Mouse (Mus musculus): ENCODE measurements at regions not wholly inside any gene's neighbourhood (a gene's known extent, or its start where the extent isn't known, plus 50 kb on each side); places are given as distances from the start of the nearest gene placed in this dataset.
A peak's percentile ranks its signal among the peaks of the same experiment; 100 is the strongest.

DNA sequence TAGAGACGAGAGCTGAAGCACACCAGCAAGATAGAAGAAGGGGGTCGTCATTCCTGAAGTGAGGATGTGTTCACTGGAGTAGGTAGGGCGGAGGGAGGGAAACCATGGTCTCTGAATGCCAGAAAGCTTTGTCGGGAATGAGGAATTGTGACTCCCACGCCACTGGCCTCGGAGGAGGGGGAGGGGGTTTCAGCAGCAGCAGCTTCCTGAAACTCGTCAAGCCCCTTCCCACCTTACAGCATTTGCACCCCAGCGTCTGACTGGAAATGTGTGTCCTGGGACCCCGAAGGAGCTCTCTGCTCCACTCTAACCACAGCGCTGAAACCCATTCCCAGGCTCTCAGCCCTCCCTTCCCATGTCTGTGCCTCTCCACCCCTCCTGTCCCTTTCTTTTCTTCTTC lies 342.8 kb upstream of the Adgrl2 start:
- ATAC-seq (ENCODE audit: poor library complexity, severe bottlenecking): no peak

DNA sequence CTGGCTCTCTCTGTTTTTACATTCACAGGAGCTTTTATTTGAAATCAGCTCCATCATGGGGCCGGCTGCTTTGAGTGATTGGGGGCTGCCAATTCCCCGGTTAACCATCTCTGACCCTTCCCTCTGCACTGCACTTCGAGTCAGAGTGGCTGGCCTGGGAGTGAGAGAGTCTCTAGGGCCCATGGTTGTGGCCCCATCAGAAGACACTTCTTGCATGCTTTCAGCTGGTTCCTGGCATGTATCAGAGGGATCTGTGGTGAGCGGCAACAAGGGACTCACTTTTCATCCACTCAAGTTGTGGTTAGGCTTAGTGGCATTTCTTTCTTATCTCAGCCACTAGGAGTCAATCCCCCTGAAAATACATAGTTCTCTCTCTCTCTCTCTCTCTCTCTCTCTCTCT lies 341.8 kb upstream of the Adgrl2 start:
- ATAC-seq (ENCODE audit: poor library complexity, severe bottlenecking): no peak

DNA sequence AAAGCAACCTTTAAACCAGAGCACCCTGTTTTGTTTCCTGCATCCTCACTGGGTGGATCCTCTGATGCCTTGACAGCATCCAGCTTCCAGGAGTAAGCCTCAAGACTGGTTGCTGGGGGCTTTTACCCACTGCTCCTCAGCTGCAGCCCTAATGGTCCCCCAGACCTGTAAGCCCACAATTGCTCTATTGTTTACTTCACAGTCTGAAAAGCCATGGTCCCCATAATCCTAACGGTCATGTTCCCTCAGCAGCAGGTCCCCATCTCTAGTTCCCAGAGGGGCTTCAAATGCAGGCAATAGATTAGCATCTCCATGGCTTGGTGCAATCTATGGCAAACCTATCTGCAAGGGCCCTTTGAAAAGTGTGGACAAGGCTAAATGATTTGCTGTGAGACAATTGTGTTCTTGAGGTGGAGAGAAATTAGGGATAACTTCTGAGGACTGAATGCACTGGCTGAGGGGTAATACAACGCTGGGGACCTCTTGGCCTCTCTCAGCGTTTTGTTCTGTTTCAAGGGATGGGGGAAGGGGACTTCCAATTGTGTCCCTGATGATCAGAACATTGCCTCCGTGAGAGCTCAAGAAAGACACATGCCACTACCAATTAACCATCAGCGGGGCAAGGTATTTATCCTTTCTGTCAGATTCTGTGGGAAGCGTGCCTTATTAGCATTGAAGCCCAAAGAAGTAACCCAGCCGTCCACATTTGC lies 341.1 kb upstream of the Adgrl2 start:
- ATAC-seq (ENCODE audit: poor library complexity, severe bottlenecking): no peak

DNA sequence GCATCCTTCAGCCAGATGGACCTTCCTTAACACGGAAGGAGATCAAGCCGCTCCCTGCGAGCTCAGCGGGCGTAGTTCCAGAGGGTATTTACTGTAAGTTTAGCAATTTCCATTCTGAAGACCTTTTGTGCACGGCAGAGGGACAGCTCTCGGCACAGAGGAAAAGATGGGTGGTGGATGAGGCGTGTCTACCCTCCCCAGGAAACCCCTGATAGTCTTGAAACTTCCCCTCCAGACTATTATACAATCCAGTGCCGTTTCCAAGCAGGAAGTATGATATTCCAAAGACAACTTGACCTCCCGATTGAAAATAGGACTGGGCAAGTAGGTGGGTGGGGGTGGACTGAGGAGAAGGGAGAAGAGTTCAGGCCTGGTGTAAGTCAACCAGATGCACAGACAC lies 340.4 kb upstream of the Adgrl2 start:
- ATAC-seq (ENCODE audit: poor library complexity, severe bottlenecking): no peak

DNA sequence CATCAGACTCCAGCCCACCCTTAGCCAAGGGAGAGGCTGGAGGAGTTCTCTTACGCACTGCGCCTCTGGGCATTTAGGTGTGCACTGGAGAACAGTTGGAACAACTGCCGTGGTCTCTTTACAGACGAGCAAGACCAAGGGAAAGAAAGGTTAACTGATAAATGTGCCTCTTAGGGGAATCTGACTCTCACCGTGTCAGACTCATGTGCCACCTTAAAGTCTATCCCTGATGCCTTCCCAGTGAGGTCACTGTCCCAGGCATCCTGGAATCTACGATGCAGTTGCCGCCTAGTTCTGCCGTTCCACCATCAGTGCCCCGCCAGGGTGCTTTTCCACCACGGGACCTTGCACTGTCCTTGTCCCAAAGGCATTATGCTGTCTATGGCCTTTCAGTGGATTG lies 339.7 kb upstream of the Adgrl2 start:
- no peak for ATAC-seq (ENCODE audit: poor library complexity, severe bottlenecking)

DNA sequence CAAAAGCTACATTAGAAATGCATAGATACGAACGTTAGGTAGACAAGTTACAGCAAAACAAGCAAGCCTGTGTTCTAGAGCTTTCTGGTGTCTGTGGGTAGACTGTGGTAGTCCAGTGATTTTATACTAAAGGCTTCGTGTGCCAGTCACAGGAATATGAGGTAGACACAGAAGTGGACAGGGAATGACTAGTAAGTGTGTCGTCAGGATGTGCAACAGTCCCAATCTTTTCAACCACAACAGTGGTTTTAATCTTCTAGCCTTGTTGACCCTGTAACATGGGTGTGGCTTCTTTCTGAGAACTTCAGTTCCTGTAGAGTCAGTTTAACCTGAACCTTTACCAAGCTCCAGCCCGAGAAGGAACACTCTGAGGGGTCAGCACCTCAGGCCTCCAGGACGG lies 339.3 kb upstream of the Adgrl2 start:
- peak; percentile 30 for ATAC-seq (ENCODE audit: poor library complexity, severe bottlenecking)

DNA sequence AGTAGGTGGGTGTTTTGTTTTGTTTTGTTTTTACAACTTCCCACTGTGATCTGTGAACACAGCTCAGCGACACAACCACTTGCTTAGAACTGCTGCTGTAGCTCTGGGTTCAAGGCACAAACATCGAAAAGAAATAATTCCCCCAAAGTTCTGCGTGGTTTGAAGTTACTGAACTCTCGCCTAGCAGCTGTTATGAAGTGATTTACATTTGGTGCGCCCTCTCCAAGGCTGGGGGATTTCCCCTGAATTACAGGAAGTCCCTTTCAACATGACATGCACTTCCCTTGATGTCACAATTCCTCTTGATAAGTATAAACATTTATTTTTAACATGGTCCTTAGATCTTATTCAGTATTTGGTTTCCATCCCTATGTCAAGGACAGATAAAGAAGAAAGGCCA lies 336.3 kb upstream of the Adgrl2 start:
- ATAC-seq (ENCODE audit: poor library complexity, severe bottlenecking): peak; percentile 89

DNA sequence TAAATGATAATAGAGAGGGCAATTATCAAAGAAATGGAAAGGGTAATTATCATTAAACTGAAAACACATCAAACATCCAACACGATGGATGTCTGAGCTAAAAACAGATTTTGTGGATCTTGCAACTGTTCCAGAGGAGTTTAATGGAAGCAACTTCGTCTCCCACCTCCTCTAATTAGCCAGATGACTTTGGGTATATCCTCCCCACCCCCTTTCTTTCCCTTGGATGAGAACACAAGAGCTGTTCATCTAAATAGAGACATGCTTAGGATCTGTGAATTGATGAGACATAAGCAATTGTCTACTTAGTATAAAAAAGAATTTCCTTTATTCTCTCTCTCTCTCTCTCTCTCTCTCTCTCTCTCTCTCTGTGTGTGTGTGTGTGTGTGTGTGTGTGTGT lies 333.7 kb upstream of the Adgrl2 start:
- no peak for ATAC-seq (ENCODE audit: poor library complexity, severe bottlenecking)

DNA sequence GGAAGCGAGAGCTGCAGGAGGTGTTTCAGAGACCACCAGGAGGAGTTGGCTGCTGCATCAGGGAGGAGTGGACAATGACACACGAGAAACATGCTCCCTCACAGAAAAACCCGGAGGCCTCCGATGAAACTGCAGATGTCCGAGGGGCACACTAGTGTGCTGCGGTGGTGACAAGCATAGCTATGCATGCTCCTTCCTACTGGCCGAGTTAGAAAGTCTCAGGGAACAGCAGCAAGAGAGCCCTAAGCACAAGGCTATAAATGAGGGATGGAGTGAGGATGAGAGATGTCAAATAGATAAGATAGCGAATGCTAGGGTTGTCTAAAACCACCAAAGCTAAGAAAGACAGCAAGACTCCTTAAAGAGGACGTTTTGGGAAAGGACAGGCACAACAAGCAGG lies 328.4 kb upstream of the Adgrl2 start:
- ATAC-seq (ENCODE audit: poor library complexity, severe bottlenecking): no peak

DNA sequence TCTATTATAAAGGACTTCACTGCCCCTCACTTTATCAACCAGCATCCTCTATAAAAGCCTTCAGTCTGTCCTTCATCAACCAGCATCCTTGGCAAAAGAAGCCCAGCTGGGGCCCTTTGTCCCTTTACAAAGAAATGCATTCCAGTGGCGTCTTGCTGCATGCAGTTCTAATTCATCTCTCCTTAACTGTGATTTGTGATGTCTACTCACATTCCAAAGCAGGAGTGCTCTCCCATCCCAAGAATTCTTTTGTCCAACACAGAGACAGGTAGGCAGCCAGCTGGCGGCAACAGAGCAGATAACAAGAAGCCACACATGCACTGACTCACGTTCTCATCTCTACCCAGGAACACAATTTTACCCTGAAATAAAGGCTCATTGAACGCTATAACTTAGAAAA lies 323.9 kb upstream of the Adgrl2 start:
- ATAC-seq (ENCODE audit: poor library complexity, severe bottlenecking): no peak

DNA sequence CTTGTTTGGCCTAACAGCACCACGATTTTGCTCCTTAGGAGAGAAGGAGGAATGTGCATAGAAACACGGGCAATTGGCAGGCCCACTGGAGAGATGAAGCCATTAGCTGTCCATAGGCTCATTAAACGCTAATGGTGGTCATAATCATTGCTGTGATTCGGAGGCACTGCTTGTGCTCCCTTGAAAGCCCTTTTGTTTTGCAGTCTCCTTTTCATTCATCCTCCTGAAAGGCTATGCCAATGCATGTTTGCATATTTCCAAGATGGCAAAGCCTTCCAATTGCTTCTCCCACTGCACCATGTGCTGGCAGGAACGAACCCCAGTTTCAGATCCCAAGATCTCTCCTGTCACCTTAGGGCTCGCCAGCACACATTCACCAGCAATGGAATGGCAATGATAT lies 322.9 kb upstream of the Adgrl2 start:
- ATAC-seq (ENCODE audit: poor library complexity, severe bottlenecking): no peak

DNA sequence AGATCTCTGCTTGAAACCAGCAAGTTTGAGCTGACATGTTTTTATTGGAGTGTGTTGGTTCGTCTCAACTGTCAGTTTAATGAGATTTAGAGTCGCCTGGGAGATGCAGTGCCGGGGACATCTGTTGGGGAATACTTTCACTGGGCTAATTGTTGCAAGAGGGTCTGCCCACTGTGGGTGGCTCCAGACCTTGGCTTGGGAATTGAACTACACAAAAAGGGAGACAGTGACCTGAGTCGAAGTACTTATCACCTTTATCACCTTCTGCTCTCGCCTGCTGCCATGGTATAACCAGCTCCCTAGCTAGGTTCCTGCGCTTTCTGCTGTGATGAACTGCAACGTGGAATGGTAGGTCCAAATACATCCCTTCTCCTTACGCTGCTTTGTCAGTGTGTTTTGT lies 321.2 kb upstream of the Adgrl2 start:
- no peak for ATAC-seq (ENCODE audit: poor library complexity, severe bottlenecking)

DNA sequence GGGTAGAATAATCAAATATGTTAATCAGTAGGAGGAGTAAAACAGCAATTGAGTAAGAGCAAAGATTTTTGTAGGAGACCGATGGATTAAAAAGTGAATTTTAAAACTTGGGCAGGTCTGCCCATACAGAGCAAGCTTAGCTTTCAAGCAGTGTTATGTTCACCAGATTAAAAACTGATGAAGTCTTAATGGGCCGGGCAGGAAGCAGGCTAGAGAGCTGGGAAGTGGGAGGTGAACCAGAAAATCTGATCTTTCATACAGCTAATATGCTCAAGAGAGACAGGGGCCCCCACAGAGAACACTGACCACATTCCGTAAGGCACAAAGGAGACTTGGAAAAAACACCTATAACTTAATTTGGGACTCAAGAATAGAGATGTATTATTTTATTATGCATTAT lies 316.4 kb upstream of the Adgrl2 start:
- ATAC-seq (ENCODE audit: poor library complexity, severe bottlenecking): no peak

DNA sequence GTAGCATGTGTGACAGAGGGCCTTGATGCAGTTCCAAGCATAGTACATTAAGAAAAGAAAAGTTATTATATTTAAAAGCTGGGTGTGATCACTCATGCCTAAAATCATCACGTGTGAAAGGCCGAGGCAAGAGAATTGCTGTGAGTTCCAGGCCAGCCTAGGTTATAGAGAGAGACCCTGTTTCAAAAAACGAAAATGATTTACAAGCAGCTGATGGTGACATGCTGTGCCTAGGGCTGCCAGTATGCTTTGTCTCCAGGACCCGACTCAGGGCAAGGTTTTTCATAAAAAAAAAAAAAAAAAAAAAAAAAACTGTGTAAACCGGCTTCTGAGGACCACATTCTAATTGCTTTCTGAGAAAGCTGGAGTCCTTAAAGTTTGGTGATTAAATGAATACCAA lies 315.9 kb upstream of the Adgrl2 start:
- ATAC-seq (ENCODE audit: poor library complexity, severe bottlenecking): no peak

DNA sequence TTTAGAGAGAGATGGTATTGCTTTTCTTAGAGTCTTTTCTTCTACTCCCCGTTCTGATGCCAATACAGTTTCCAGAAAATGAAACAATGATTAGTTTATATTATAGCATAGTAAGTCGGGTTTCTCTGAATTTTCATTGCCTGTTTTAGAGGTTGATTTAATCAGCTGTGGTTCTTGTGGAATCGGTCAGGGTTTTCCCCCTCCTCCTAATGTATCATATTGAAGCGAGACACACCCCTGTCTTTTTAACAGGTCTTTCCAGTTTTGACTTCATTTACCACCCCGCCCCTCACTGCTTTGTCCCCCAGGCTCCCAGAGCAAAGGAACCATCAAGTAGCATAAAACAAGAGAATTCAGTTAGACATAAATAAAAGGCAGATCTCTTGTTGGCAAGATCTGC lies 315.1 kb upstream of the Adgrl2 start:
- no peak for ATAC-seq (ENCODE audit: poor library complexity, severe bottlenecking)

DNA sequence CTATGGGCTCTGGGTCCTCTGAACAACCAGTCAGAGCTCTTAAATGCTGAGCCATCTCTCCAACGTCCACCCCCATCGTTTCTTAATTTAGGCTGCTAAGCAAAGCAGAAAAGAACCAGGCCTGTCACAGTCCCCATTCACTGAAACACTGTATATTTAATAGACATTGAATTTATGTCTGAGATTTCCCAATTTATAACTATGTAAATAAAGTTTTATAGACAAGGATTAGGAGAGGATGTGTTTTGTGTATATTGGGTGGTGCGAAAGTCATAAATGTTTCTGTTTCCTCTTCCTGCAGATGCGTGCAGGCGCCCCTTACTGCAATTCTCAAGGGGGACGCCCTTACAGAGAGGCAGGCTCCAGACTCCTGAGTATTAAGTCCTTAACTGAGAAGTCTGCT lies 314.7 kb upstream of the Adgrl2 start:
- 0 out of 2 replicates have a peak, but pooled peaks have one; percentile 16 for ATAC-seq (ENCODE audit: poor library complexity, severe bottlenecking)

DNA sequence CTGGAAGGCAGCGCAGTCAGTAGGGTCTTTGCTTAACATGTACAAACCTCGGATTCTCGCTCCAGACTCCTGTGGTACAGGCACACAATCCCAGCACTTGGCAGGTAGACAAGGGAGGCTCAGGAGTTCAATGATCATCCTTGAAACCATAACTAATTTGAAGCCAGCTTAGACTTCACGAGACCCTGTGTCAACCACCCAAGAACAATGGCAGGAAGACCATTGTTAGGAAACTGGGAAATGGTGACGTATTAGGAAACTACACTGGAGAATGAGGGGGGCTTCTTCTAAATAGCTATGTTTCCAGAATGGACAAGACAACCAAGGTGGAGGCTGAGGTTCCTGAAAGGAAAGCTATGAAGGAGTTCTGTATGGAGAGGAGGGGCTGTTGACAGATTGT lies 313.1 kb upstream of the Adgrl2 start:
- ATAC-seq (ENCODE audit: poor library complexity, severe bottlenecking): no peak

DNA sequence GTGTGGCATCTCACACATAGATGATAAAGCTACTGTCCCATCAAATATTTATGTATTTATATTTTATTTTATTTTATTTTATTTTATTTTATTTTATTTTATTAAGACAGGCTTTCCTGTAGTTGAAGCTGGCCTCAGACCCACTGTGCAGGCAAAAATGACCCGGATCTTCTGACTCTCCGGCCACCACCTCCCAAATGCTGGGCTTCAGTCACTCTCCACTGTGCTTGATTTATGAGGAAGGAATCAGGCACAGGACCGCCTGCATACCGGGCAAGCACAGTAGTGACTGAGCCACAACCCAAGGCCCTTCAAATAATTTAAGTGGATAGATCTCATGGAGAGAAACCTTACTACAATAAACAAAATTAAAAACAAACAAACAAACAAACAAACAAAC lies 309.6 kb upstream of the Adgrl2 start:
- ATAC-seq (ENCODE audit: poor library complexity, severe bottlenecking): no peak

DNA sequence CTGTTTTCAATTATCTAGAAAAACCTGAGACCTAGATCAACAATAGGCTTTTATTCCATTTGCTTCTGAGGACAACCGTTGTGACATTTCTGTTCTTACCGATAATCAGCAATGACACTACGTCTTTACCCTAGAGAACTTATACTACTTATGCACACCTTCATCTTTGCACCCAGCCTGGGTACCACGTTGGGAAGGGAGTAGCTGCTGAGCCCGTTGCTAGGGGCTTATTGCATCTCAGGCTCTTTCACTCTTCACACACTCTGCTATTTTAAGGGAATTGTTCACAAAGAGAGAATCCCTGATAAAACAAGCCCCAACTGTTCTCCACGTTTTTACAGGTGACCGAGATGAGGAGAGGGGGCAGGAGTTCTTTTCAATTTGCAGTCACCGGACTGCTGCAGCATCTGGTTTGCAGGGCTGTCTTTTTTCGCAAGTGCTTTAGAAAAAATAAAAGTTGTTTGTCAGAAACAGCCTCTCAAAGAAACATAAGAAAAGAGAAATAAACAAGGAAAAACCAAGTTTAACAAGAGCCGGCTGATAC lies 306.1 kb upstream of the Adgrl2 start:
- no peak for ATAC-seq (ENCODE audit: poor library complexity, severe bottlenecking)

DNA sequence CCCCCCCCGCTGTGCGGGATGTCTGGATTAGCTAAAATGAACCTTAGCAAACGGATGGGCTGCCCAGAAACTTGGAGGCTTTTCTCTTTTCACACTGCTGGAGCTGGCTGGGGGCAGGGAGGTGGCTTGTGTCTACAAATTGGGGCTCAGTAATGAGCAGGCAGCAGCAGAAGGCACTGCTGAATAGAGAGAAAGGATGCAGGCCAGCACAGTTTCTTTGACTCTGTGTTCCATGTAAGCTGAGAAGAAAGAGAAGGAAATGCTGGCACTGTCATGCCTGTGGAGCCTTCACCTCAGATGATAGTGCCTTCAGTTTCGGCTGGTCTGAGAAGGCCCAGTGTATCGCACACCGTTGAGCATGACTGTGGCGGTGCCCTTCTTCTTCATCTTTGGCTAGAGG lies 305.6 kb upstream of the Adgrl2 start:
- no peak for ATAC-seq (ENCODE audit: poor library complexity, severe bottlenecking)

DNA sequence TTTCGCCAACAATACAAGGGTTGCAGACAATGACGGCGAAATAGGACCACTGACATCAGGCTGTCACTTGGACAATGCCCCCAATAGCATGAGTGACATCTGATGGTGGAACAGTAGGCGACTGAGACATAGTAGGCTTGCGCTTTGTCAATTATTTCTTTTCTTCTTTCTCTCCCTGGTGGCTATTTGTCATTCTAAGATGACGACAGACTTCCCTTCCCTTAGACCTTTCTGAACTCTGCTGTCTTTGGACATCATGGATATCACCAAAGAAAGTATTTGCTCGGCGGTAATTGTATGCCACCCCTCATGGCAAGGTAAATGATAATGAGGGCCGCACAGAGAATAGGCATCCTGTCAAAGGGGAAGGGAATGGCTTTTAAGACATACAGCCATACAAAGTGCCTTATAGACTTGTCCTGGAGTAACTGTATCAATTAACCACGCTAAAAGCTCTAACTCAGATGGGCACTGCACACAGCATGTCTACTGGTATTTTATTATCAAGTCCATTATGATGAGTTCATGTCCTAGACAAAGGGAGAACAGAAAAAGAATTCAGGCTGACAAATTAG lies 305.0 kb upstream of the Adgrl2 start:
- ATAC-seq (ENCODE audit: poor library complexity, severe bottlenecking): no peak

DNA sequence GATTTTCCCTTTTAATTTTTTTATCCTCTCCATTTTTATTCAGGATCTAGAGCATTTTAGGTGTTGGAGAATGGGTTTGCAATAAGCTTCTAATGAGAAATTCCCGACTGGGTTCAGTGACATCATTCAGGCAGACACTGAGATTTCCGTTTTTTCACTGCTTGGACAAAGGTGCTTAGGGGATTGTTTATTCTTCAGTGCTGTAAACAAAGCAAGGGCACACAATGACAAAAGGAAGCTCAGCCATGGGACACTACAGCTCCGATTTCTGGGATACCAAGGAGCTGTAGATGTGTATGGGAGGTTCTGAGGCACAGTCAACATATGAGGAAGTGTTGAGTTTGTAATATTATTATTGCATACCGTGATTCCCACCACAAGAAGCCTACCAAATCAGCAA lies 304.1 kb upstream of the Adgrl2 start:
- no peak for ATAC-seq (ENCODE audit: poor library complexity, severe bottlenecking)

DNA sequence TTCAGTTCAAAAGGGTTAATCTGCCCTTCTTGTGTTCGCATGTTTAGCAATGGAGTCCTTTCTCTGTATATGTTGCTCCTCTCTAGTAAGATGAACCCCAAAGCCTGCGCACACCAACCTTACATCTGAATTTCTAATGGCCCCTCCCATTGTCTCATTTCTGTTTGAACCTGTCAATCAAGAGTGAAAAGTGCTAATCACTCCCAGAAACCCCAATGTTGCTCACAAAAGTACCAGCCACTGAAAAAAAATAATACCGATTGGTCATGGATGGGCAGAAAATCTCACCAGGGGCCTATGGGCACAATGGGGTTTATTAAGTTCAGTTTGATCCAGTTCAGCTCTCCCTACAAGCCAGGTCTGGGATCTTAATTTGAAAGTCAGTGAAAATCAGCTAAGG lies 302.1 kb upstream of the Adgrl2 start:
- ATAC-seq (ENCODE audit: poor library complexity, severe bottlenecking): no peak

All from megakaryocyte, adult 5-6 weeks (primary cell).